Mouse (Mus musculus) cerebellum, adult 2 months (tissue): ENCODE data around the gene Mrpl30.

Source experiments
- CTCF ChIP-seq: fragments of 200-500 bp; IDR thresholded peaks from 2 replicates; pipeline ENCODE4 v1.5.1; 2011; ENCODE audit warnings: low read depth, mild to moderate bottlenecking, control low read depth, low read length, moderate library complexity, borderline replicate concordance; ENCODE audit not compliant: insufficient read depth
- POLR2A ChIP-seq: fragments of 200-500 bp; IDR thresholded peaks from 2 replicates; pipeline ENCODE4 v1.6.1; 2011; ENCODE audit warnings: low read length, control low read depth, borderline replicate concordance; ENCODE audit not compliant: insufficient read depth

DNA sequence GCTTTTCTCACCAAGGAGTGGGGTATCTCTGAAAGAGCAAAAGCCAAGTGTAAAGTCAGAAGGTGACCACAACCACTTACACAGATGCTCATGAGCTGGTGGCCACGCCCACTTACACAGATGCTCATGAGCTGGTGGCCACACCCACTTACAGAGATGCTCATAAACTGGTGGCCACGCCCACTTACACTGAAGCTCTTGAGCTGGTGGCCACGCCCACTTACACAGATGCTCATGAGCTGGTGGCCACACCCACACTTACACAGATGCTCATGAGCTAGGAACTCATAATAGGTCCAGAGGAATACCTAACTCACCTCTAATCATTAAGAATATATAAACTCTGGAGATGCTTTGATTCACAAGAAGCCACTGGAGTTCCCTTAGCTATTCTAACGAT lies 5.8 kb upstream of the Mrpl30 start:
- TF ChIP-seq CTCF, result no peak
- TF ChIP-seq POLR2A, result no peak
